Mouse (Mus musculus) C2C12 (cell line): Measurements from ENCODE around the gene Anxa1. TPM values are rescaled to one million over a fixed set of nuclear protein-coding genes. Genes with fewer than 3 reads are reported as not detected.

Experiments used
- H3K27me3 ChIP-seq: one replicate; pipeline ENCODE4 v1.6.1; 2011; ENCODE audit not compliant: control insufficient read depth, insufficient read depth, insufficient read length
- H3K36me3 ChIP-seq: one replicate; pipeline ENCODE4 v1.6.1; 2011; ENCODE audit not compliant: control insufficient read depth, insufficient read depth
- H3K4me3 ChIP-seq: one replicate; pipeline ENCODE4 v1.5.1; 2011; ENCODE audit warnings: mild to moderate bottlenecking, control low read depth; ENCODE audit not compliant: poor library complexity, insufficient read depth, severe bottlenecking
- H3K79me2 ChIP-seq: one replicate; pipeline ENCODE4 v1.6.1; 2011; ENCODE audit not compliant: control insufficient read depth, insufficient read depth
- H3K79me3 ChIP-seq: one replicate; pipeline ENCODE4 v1.6.1; 2011; ENCODE audit warnings: low read depth, control low read depth
- H3ac ChIP-seq: one replicate; pipeline ENCODE3; 2011; ENCODE audit warnings: low read depth; ENCODE audit not compliant: control insufficient read depth, insufficient read length
- CEBPB ChIP-seq: IDR thresholded peaks from one replicate; pipeline ENCODE4 v1.6.1; 2011; ENCODE audit warnings: low read depth, mild to moderate bottlenecking, control low read depth, moderate library complexity
- CTCF ChIP-seq: IDR thresholded peaks from one replicate; pipeline ENCODE4 v1.5.1; 2011; ENCODE audit not compliant: control insufficient read depth, insufficient read depth, insufficient read length
- FOSL1 ChIP-seq: IDR thresholded peaks from one replicate; pipeline ENCODE4 v1.8.0; 2011; ENCODE audit warnings: mild to moderate bottlenecking, low read length; ENCODE audit not compliant: poor library complexity, insufficient read depth, severe bottlenecking
- MAX ChIP-seq: IDR thresholded peaks from one replicate; pipeline ENCODE4 v1.6.1; 2011; ENCODE audit warnings: mild to moderate bottlenecking, control low read depth
- MYOD1 ChIP-seq: IDR thresholded peaks from one replicate; pipeline ENCODE4 v1.6.1; 2011; ENCODE audit warnings: low read depth; ENCODE audit not compliant: control insufficient read depth, insufficient read length
- MYOG ChIP-seq: IDR thresholded peaks from one replicate; pipeline ENCODE4 v1.6.1; 2011; ENCODE audit not compliant: control insufficient read depth, insufficient read length; ENCODE audit errors: extremely low read depth
- USF1 ChIP-seq: IDR thresholded peaks from one replicate; pipeline ENCODE4 v1.6.1; 2011; ENCODE audit warnings: low read depth, mild to moderate bottlenecking, control low read depth, moderate library complexity
- polyA plus RNA-seq: library from polyadenylated mRNA; unstranded; fragments of >200 nt; fragmentation: generic; extraction: Trizol; gene quantifications from one replicate; pipeline ENCODE4 v1.2.1, GENCODE M21; 2012; ENCODE audit warnings: missing spikeins

The Anxa1 gene
- polyA plus RNA-seq, 1 experiment, result 402 TPM

DNA sequence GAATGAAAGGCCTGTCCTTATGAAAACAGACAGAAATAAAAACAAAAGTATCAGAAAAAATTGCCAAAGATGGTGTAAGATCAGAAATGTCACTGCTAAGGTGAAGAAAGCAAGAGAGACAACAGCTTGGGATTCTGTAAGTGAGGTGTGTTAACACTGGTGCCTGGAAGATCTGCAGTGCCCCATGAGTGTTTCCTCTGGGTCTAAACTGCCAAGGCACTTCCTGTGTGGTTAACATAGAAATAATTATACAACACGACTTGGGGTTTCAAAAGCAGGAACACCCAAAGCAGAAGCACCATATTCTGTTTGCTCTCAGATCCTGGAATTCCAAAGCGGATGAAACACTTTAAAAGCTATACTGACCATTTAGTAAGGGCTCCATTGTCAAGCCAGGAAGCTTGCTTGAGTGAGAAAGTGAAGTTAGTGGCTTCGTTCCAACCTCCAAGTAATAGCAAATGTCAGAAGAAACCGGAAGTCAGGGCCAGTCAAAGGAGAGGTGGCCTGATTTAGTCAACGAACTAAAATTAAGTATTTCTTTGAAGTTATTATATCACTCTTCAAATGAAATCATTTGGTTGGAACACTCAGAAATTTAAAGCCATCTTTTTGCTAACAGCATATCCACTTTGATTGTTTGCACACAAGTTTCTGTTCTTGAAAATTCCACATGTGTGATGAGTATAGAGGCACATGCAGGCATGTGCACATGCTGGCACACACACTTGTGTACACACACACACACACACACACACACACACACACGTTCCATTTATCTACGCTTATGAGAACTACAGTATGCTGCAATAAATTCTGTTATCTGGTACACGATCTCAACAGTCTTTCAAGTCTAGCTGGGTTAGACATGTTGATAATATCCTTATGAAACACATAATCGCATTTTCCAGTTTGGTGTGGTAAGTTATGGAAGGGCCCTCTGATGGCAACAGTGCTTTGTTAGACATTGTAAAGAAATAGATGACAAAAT, 19.1 kb upstream of the Anxa1 start:
- no peak overlapping the region for H3K4me3 ChIP-seq
- TF ChIP-seq CTCF, result no peak
- TF ChIP-seq MAX, result no peak
- no peak for TF ChIP-seq CEBPB
- no peak for TF ChIP-seq MYOG
- no peak for TF ChIP-seq USF1
- no peak for TF ChIP-seq MYOD1
- no peak for TF ChIP-seq FOSL1
- no peaks in the 10 kb centered on the region for H3K79me3 ChIP-seq
- H3K27me3 ChIP-seq, result no peaks in the 10 kb centered on the region
- no peak overlapping the region for H3ac ChIP-seq
- H3K79me2 ChIP-seq, result no peaks in the 10 kb centered on the region
- no peaks in the 10 kb centered on the region for H3K36me3 ChIP-seq

DNA sequence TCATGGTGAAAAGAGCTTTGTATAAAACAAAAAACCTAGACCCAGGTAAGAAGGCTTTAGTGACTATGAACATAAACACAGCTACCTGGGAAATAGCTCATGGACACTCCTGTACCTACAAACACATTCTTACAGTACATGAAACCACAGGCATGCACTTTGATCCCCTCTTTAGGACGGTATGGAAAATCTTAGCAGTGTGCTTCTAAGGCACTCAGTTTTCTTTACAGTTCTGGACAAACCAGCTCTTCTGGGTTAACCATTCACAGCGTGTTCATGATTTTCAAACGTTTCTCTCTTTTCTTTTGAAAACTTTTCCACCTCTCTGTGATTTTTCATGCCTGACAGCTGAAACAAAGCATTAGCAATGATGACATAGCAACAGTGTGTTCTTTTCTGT, 15.7 kb upstream of the Anxa1 start:
- H3K36me3 ChIP-seq, result no peaks in the 10 kb centered on the region
- H3ac ChIP-seq, result no peak overlapping the region
- H3K27me3 ChIP-seq, result no peaks in the 10 kb centered on the region
- no peak overlapping the region for H3K4me3 ChIP-seq
- H3K79me2 ChIP-seq, result no peaks in the 10 kb centered on the region
- no peaks in the 10 kb centered on the region for H3K79me3 ChIP-seq
- TF ChIP-seq CEBPB (no peak), FOSL1 (no peak), MAX (no peak), USF1 (no peak), CTCF (no peak), MYOG (no peak), MYOD1 (no peak)

DNA sequence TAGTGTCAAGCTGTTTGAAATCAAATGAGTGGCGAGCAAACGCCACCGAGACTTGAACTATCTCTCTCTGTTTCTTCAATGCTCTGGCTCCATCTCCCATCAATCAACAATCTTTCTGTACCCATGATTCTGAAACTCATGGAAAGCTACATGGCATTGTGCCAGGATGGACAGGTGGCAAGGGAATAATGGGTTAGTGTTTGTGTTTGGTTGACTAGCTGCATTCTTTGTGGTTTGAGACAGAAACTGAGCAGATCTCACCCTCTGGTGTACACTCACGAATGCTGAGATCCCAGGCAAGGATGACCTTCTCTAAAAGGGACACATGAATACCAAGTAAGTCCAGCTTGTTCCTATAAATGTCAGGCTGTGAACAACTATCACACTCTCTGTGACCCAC, 14.3 kb upstream of the Anxa1 start:
- Histone ChIP-seq H3K27me3 (no peaks in the 10 kb centered on the region), H3K79me2 (no peaks in the 10 kb centered on the region), H3K4me3 (no peak overlapping the region), H3ac (no peak overlapping the region), H3K36me3 (no peaks in the 10 kb centered on the region), H3K79me3 (no peaks in the 10 kb centered on the region)
- TF ChIP-seq USF1 (no peak), CTCF (no peak), MAX (peak; percentile 16), MYOD1 (peak; percentile 92)

DNA sequence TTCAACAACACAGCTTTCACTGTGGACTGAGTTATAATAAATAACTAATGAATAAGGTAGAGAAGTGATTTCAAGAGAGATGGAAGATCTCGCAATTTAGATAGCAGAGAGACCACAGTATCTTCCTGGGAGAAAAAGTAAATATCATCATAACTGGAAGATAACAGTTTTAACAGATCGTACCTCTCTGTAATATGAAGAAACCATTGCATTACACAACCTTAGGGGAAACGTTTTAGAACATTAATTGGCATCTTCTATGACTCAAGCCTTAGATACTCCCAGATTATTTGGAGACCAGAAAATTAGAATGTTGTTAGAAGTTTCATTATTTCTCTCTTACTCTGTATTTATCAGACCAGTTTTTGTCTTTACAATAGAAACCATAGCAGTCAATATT, 13.0 kb upstream of the Anxa1 start:
- no peak overlapping the region for H3ac ChIP-seq
- H3K27me3 ChIP-seq, result no peaks in the 10 kb centered on the region
- no peak overlapping the region for H3K4me3 ChIP-seq
- peak; percentile 66 for TF ChIP-seq CEBPB
- no peak for TF ChIP-seq MYOG
- no peaks in the 10 kb centered on the region for H3K79me2 ChIP-seq
- H3K36me3 ChIP-seq, result no peaks in the 10 kb centered on the region
- H3K79me3 ChIP-seq, result no peaks in the 10 kb centered on the region

DNA sequence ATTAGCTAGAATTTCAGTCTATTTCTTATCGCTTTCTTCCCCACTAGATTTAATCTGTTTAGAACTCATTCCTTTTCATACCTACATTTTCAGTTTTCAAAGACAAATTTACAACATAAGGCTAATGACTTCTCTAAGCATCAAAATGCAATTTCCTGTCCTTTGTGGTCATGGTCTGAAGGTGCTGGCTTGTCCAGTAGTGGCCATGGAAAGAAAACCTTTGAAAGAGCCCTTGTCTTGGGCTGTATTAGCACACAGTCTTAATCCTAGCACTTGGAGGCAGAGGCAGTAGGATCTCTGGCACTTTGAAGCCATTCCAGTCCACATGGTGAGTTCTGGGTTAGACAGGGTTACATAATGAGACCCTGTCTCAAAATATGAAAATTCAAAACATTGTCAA, 12.5 kb upstream of the Anxa1 start:
- TF ChIP-seq FOSL1 (no peak), CEBPB (no peak), MYOD1 (no peak), MAX (no peak), MYOG (no peak), USF1 (no peak), CTCF (no peak)
- H3ac ChIP-seq, result no peak overlapping the region
- no peaks in the 10 kb centered on the region for H3K79me2 ChIP-seq
- H3K36me3 ChIP-seq, result no peaks in the 10 kb centered on the region
- H3K4me3 ChIP-seq, result no peak overlapping the region
- no peaks in the 10 kb centered on the region for H3K79me3 ChIP-seq
- no peaks in the 10 kb centered on the region for H3K27me3 ChIP-seq

DNA sequence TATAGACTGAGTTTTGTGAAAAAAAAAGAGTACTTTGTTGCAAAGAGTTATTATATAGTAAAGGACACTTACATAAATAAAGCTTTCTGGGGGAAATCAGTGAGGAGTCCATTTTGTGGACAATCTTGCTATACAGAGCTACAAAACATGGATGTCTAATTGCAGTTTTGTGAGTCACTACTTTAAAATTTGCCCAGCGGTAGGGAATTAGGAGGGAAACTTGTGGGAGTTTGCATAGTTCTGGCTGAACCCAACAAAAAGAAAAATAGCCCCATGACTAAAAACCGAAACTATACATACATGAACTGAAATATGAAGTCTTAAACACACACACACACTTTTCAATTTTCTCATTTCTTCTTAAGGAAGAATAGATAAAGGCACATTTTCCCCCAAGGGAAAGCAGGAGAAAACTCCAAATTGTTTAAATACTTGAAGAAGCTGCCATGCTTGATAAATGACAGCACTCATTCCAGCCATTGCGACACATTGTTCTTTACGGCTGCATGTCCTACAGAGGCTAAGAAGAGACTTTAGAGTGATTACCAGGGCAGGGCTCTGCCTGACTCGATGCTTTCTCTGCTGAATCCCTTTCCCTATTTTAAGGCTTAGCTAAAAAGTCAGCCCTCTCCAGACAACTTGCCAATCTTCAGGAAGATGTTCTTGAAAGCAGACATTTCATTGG, 11.9 kb upstream of the Anxa1 start:
- Histone ChIP-seq H3ac (no peak overlapping the region), H3K79me2 (no peaks in the 10 kb centered on the region), H3K4me3 (no peak overlapping the region), H3K79me3 (no peaks in the 10 kb centered on the region), H3K27me3 (no peaks in the 10 kb centered on the region), H3K36me3 (no peaks in the 10 kb centered on the region)
- TF ChIP-seq MAX (no peak), CTCF (no peak), FOSL1 (no peak), MYOD1 (no peak), MYOG (no peak), CEBPB (peak; percentile 97), USF1 (no peak)
